Mouse (Mus musculus) urinary bladder, postnatal 25 days (tissue): ENCODE measurements around the gene Olfr398.

Experiments
- DNase-seq: peaks from one replicate; pipeline ENCODE4 v3.0.0; 2022; ENCODE audit warnings: low spot score

Gene Olfr398

GRCm38 (mm10) chr11:73990307-73990706, at the start of gene Olfr398:
Olfr398 (minus strand) TSS chr11:73990407.
- no peak for DNase-seq

DNA sequence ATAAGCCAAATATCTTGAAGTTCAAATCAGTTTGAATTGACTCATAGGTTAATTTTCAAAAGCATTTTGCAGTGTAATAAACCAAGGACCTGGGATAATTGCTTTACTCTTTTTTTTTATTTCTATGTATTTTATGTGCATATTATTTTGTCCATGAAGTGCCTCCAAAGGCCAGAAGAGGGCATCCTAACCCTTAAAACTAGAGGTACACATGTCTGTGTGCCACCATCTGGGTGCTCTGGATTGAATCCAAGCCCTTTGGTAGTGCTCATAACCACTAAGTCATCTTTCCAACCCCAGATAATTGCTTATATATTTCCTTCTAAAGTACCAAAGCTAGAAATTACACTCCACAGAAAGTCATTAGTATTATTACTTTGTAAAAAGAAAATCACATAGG, 2.9 kb upstream of the Olfr398 start:
- no peak for DNase-seq

DNA sequence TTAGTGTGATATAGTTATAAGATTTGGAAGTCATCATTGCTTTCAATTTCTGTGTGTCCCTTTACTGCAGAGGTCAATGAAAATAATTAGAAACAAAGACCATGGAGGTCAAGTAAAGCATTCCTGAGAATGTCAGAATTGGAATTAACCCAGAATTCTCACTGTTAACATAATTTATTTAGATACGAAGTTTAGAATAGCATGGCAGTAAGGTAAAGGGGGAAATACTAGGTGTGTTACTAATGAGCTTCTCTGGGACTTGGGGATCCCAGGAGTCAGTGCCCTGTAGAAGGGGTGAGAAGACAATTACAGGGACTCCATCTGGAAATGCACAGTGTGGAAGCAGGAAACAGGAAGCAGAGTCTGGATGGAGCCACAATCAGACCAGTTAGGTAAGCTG, 29.7 kb downstream of the Olfr398 start, which contains the start of gene Olfr397:
TSS of gene Olfr397 (plus strand) at position 301 of the 400 bp plus-strand sequence.
- DNase-seq = no peak

DNA sequence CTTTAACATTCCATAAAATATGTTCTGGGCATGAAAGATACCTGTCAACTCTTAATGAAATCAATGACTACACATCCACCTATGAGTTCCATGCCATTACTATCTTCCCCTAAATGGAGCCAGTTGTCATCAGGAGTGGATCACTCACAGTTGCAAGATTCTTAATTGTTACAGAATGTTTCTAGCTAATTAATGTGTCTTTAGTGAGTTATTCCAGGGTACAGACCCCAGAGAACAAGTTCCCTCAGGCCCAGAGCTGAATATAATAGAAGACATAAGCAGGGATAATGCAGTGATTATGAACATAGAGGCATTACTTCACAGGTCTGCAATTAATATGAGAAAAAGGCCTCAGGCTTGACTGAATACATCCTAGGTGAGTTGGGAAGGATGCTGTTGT, 53.8 kb downstream of the Olfr398 start, which contains the start of gene Olfr23:
TSS of gene Olfr23 (plus strand) at position 301 of the 400 bp plus-strand sequence.
- no peak for DNase-seq
